Mouse (Mus musculus) spleen, adult 2 months (tissue): Measurements from ENCODE around the gene D230025D16Rik. TPM values are rescaled to one million over a fixed set of nuclear protein-coding genes. Genes with fewer than 3 reads are reported as not detected.
A peak's percentile ranks its signal among the peaks of the same experiment; 100 is the strongest.

Experiments
- DNase-seq, 2 experiments: peaks; one replicate each; pipeline versions ENCODE4 v3.0.0 to v3.0.0-alpha.2; 2012 to 2021; ENCODE audit warnings: low spot score in 2 of 2, low read depth in 1 of 2
- H3K27ac ChIP-seq: fragments of 200-500 bp; 2 replicates; pipeline ENCODE4 v1.5.1; 2012; ENCODE audit warnings: low read length, inconsistent platforms; ENCODE audit not compliant: insufficient read depth
- H3K27me3 ChIP-seq: fragments of 200-500 bp; 2 replicates; pipeline ENCODE4 v1.6.1; 2012; ENCODE audit warnings: mild to moderate bottlenecking, moderate library complexity, low read length, inconsistent platforms; ENCODE audit not compliant: control insufficient read depth, insufficient read depth
- H3K36me3 ChIP-seq: fragments of 200-500 bp; 2 replicates; pipeline ENCODE4 v1.6.1; 2012; ENCODE audit warnings: mild to moderate bottlenecking, low read length, inconsistent platforms; ENCODE audit not compliant: control insufficient read depth, insufficient read depth
- H3K4me1 ChIP-seq: fragments of 200-500 bp; 2 replicates; pipeline ENCODE4 v1.6.1; 2011; ENCODE audit warnings: inconsistent platforms; ENCODE audit not compliant: control insufficient read depth, insufficient read depth, insufficient read length
- H3K4me3 ChIP-seq: fragments of 200-500 bp; 2 replicates; pipeline ENCODE4 v1.5.1; 2011; ENCODE audit warnings: mild to moderate bottlenecking, inconsistent platforms; ENCODE audit not compliant: insufficient read depth, insufficient read length; ENCODE audit errors: extremely low read depth
- CTCF ChIP-seq: fragments of 200-500 bp; IDR thresholded peaks from 2 replicates; pipeline ENCODE4 v1.5.1; 2011; ENCODE audit warnings: mild to moderate bottlenecking, inconsistent platforms; ENCODE audit not compliant: insufficient read depth, insufficient read length, insufficient replicate concordance; ENCODE audit errors: extremely low read depth
- POLR2A ChIP-seq: fragments of 200-500 bp; IDR thresholded peaks from 2 replicates; pipeline ENCODE4 v1.6.1; 2011; ENCODE audit warnings: low read depth, low read length, inconsistent platforms
- WGBS: fragments of 180-500 bp; shearing (Covaris S2); methylation state at CpG from one replicate; pipeline ENCODE4 v1.1.7; 2018; 5-methylcytosine and 5-hydroxymethylcytosine counted together
- polyA plus RNA-seq: library from polyadenylated mRNA; depleted of rRNA; stranded (reverse); fragments of >200 nt; gene quantifications from 2 replicates; pipeline ENCODE4 v1.2.3, GENCODE M21; 2012

The D230025D16Rik gene
- polyA plus RNA-seq, 1 experiment = 13.6 TPM

DNA sequence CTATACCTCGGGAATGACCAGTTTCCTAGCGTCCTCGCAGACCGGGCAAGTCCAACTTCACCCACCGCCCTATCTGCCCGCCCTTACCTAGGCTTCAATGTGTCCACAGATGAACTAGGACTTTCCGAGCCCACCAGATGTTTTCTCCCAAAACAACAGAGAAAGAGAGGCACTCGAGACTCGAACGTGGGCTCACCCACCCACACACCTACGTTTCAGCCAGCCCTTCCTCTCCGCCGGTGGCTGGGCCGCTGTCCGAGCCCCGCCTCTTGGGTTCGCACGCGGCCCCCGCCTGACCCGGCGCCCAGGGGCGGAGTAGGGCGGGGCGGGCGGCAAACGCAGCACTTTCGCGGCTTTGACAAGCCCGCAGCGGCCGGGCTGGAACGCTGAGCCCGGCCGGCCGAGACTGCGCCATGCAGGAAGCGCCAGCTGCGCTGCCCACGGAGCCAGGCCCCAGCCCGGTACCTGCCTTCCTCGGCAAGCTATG lies 44.6 kb downstream of the D230025D16Rik start, which contains the start of gene Hsf4:
Hsf4 (plus strand) TSS at position 341 of the 487 bp plus-strand sequence.
- Histone ChIP-seq H3K27ac (no peak within 1 kb of the TSS), H3K4me3 (peak within 1 kb of the TSS; percentile 37; the same call in 1 of the 2 replicates), H3K27me3 (0 out of 2 replicates have a peak, but pooled peaks cover 5% of the 10 kb centered on the region), H3K36me3 (peaks cover 4% of the 10 kb centered on the region), H3K4me1 (peaks cover 15% of the 10 kb centered on the region)
- DNase-seq = peak in 1 of 2 experiments; percentile 40
- no peak for TF ChIP-seq CTCF
- TF ChIP-seq POLR2A = no peak
- WGBS = 4% methylated on average over 42 of the region's 42 CpGs

DNA sequence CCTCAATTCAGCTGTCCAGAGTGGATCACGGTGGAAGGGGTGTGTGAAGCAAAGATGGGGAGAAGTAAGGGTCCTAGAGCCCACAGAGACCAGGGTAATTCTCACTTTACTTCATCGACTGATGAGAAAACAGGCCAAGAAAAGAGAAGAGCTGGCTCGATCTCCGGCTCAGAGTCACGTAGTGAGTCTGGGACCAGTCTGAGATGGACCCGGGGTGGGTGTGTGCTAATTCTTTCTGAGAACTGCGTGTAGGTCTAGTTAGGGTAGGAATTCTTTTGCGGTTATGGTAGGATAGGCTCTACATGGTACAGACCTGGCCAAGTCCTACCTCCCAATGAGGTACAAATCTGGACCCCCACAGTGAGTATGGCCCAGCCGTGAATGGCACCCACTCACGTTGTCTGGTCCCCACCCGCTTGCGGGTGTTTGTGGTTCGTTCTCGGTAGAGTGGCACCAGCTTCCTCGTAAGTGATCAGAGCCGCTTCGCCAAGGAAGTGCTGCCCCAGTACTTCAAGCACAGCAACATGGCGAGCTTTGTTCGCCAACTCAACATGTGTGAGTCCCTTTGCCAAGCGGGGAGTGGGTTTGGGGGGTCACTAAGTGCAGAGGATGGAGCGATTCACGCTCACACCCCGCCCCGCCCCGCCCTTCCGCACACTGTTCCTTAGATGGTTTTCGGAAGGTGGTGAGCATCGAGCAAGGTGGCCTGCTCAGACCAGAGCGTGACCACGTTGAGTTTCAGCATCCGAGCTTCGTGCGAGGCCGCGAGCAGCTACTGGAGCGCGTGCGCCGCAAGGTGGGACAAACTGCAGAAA lies 45.4 kb downstream of the D230025D16Rik start:
- Histone ChIP-seq H3K27ac (no peak overlapping the region), H3K4me3 (peak overlapping the region; percentile 37; the same call in 1 of the 2 replicates), H3K36me3 (peaks cover 4% of the 10 kb centered on the region), H3K4me1 (peaks cover 15% of the 10 kb centered on the region), H3K27me3 (peaks cover 6% of the 10 kb centered on the region; the same call in 1 of the 2 replicates)
- WGBS = 17% methylated on average over 39 of the region's 39 CpGs
- TF ChIP-seq POLR2A = no peak
- TF ChIP-seq CTCF = no peak
- DNase-seq = no peak

- Histone ChIP-seq H3K4me3 (no peak overlapping the region), H3K36me3 (peaks cover 4% of the 10 kb centered on the region), H3K27me3 (peaks cover 9% of the 10 kb centered on the region; the same call in 1 of the 2 replicates), H3K4me1 (peaks cover 16% of the 10 kb centered on the region), H3K27ac (no peak overlapping the region)
- DNase-seq = no peak
- 25% methylated on average over 11 of the region's 11 CpGs for WGBS
- no peak for TF ChIP-seq CTCF
Observed at GRCm38 (mm10) chr8:105270916-105271186, 45.9 kb downstream of the D230025D16Rik start.

DNA sequence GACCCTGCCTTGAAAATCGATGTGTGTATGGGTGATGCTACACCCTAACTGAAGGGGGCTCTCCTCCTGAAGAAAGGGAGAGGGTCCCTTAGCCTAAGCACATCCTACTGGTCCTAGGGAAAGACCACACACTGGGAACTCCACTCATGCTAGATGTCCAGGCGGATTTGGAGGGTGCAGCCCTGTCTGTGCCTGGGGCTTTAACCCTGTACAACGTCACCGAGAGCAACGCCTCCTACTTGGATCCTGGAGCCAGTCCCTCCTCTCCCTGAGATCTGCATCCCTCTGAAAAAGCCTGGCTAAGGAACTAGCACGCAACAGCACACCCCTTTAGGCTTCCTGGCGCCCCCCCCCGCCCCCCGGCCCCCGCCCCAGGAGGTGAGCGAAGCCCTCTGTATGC lies 50.4 kb downstream of the D230025D16Rik start:
- Histone ChIP-seq H3K36me3 (no peaks in the 10 kb centered on the region), H3K4me3 (no peak overlapping the region), H3K27me3 (peaks cover 16% of the 10 kb centered on the region), H3K4me1 (peaks cover 17% of the 10 kb centered on the region), H3K27ac (no peak overlapping the region)
- no peak for DNase-seq
- TF ChIP-seq POLR2A (no peak), CTCF (no peak)
- WGBS = 24% methylated on average over 11 of the region's 11 CpGs

DNA sequence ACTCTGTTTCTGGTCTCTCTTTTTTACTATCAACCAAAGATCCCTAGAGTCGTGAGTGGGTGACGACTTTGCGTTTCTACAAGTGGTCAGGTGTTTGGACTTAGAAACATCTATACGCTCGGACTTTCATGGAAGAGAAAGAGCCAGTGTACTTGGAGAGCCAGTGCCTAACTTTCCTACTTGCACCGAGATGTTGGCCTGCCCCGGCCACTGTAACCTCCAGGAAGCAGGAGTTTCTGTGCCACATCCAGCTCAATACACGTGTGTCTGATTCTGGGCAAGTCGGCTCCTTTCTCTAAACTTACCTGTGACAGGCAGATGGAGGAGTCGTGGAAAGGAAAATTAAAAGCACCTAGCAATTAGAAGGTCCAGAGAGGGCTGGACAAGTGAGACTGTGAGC lies 50.9 kb downstream of the D230025D16Rik start, which contains the start of gene Nol3:
Nol3 (plus strand) TSS at position 301 of the 400 bp plus-strand sequence.
- no peak for TF ChIP-seq CTCF
- no peak for TF ChIP-seq POLR2A
- Histone ChIP-seq H3K27me3 (peaks cover 16% of the 10 kb centered on the region), H3K36me3 (no peaks in the 10 kb centered on the region), H3K4me1 (peaks cover 14% of the 10 kb centered on the region), H3K27ac (no peak within 1 kb of the TSS), H3K4me3 (peak within 1 kb of the TSS; percentile 41; the same call in 1 of the 2 replicates)
- 13% methylated on average over 10 of the region's 10 CpGs for WGBS
- DNase-seq = no peak

GRCm38 (mm10) chr8:105276292-105277120 lies 51.6 kb downstream of the D230025D16Rik start:
- Histone ChIP-seq H3K27me3 (peaks cover 16% of the 10 kb centered on the region), H3K27ac (no peak overlapping the region), H3K36me3 (no peaks in the 10 kb centered on the region), H3K4me1 (peaks cover 14% of the 10 kb centered on the region), H3K4me3 (peak overlapping the region; percentile 41; the same call in 1 of the 2 replicates)
- TF ChIP-seq POLR2A (no peak), CTCF (no peak)
- 7% methylated on average over 30 of the region's 30 CpGs for WGBS
- DNase-seq = no peak

GRCm38 (mm10) chr8:105278911-105279334 lies 54.0 kb downstream of the D230025D16Rik start:
- Histone ChIP-seq H3K27me3 (peaks cover 15% of the 10 kb centered on the region), H3K4me3 (peak overlapping the region; percentile 12; the same call in 1 of the 2 replicates), H3K36me3 (no peaks in the 10 kb centered on the region), H3K4me1 (peaks cover 14% of the 10 kb centered on the region), H3K27ac (no peak overlapping the region)
- WGBS = 5% methylated on average over 28 of the region's 28 CpGs
- DNase-seq = peak in 1 of 2 experiments; percentile 33
- TF ChIP-seq CTCF (no peak; the same call in 1 of the 2 replicates), POLR2A (no peak)
